Mouse (Mus musculus): ENCODE measurements at regions not wholly inside any gene's neighbourhood (a gene's known extent, or its start where the extent isn't known, plus 50 kb on each side); places are given as distances from the start of the nearest gene placed in this dataset.

DNA sequence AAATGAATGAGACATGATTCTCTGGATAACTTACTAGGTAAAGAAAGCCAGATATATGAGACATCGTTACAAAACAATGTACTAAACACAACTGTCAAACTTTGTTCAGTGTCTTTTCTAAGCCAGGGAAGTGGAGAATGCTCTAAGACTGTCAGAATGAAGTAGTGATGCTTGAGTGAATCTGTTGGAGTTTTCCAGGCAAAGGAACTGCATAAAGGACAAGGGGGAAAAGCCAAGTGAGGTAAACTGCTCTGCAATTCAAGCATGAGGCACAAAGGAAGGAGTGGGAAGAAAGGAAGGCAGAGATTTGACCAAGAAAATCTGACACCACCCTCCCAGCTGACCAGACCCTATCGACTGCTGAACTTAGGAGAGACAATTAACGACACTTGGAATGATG is 500.3 kb upstream of the Rps6ka3 start:
- Histone ChIP-seq H3K27me3 (no peaks in the 10 kb centered on the region), H3K9ac (no peak overlapping the region), H3K36me3 (no peaks in the 10 kb centered on the region), H3K9me3 (replicated peaks) (no peaks in the 10 kb centered on the region), H3K4me1 (no peaks in the 10 kb centered on the region), H3K4me3 (no peak overlapping the region), H3K27ac (no peak overlapping the region), H3K4me2 (replicated peaks) (no peak overlapping the region)
- 82% methylated on average over 3 of the region's 3 CpGs for WGBS
- no peak for ATAC-seq (ENCODE audit: low FRiP score)

GRCm38 (mm10) chrX:158744738-158745137 is 465.4 kb upstream of the Rps6ka3 start:
- Histone ChIP-seq H3K27ac (no peak overlapping the region), H3K27me3 (0 out of 2 replicates have a peak, but pooled peaks cover 3% of the 10 kb centered on the region), H3K4me1 (no peaks in the 10 kb centered on the region), H3K36me3 (no peaks in the 10 kb centered on the region), H3K4me2 (replicated peaks) (no peak overlapping the region), H3K9me3 (replicated peaks) (no peaks in the 10 kb centered on the region), H3K4me3 (no peak overlapping the region), H3K9ac (no peak overlapping the region)
- WGBS: 76% methylated on average over 3 of the region's 3 CpGs
- ATAC-seq (ENCODE audit: low FRiP score): no peak

DNA sequence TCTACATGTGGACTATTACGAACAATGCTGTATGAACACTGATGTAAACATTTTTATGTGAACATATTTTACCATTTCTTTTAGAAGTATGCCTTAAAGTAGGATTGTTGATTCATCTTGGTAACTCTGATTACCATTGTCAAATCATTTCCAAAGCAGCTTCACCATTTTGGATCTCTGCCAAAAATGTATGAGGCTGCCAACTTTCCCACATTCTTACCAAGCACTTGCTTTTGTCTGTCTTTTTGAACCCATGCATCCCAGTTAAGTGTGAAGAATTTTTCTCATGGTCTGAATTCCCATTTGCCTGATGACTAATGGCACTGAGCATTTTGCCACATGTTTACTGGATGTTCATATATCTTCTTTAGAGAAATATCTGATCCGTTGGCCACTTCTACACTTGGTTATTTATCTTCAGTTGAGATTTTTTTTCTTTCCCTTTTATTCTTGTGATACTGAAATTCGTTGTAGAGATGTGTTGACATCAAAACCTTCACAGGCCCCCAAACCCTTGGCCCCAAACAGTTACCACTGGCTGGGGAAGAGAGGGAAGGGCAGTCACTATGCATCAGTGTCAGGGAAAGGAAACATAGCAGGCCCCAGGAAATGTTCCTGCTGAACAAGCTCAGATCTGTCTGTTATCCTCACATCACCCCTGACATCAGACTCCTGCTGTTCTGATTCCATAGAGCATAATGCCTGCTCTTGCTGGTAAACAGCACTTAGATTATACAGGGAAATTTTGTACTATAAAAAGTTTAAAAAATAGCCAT is 464.2 kb upstream of the Rps6ka3 start:
- Histone ChIP-seq H3K4me2 (replicated peaks) (no peak overlapping the region), H3K4me1 (no peaks in the 10 kb centered on the region), H3K9me3 (replicated peaks) (no peaks in the 10 kb centered on the region), H3K9ac (no peak overlapping the region), H3K36me3 (no peaks in the 10 kb centered on the region), H3K27me3 (0 out of 2 replicates have a peak, but pooled peaks cover 3% of the 10 kb centered on the region), H3K27ac (no peak overlapping the region), H3K4me3 (no peak overlapping the region)
- WGBS: 61% methylated on average over 3 of the region's 3 CpGs
- no peak for ATAC-seq (ENCODE audit: low FRiP score)

All from hindbrain, embryonic 12.5 days (tissue).